Mouse (Mus musculus): ENCODE measurements at regions not wholly inside any gene's neighbourhood (a gene's known extent, or its start where the extent isn't known, plus 50 kb on each side); places are given as distances from the start of the nearest gene placed in this dataset.

DNA sequence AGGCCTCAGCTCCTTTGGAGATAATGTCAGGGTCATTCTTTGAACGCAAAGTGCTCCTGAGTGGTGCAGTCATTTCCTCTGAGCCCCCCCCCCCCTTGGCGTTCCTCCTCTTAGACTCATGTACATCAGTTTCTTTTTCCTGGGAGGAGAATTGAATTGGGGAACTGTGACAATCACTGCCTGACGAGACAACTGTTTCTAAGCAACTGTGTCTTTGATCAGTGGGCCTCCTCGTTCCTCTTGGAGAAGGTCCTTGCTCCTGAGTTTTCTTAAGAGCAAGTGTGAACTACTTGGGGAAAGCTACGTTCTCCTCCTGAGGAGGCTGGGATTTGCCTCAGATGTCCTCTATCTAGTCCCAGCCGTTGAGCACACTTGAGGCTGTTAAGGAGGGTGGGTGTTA lies 287.5 kb downstream of the Maf start:
- no peak overlapping the region for H3K9ac ChIP-seq
- H3K36me3 ChIP-seq: no peaks in the 10 kb centered on the region
- 0 out of 2 replicates have a peak, but pooled peaks cover 3% of the 10 kb centered on the region for H3K27me3 ChIP-seq
- no peak overlapping the region for H3K4me3 ChIP-seq
- H3K9me3 ChIP-seq: no peaks in the 10 kb centered on the region
- 43% methylated on average over 6 of the region's 6 CpGs for WGBS
- no peaks in the 10 kb centered on the region for H3K4me1 ChIP-seq
- H3K27ac ChIP-seq: no peak overlapping the region
- no peak for ATAC-seq (ENCODE audit: borderline replicate concordance, extremely low read depth, low FRiP score, low TSS enrichment)
- H3K4me2 ChIP-seq: no peak overlapping the region

DNA sequence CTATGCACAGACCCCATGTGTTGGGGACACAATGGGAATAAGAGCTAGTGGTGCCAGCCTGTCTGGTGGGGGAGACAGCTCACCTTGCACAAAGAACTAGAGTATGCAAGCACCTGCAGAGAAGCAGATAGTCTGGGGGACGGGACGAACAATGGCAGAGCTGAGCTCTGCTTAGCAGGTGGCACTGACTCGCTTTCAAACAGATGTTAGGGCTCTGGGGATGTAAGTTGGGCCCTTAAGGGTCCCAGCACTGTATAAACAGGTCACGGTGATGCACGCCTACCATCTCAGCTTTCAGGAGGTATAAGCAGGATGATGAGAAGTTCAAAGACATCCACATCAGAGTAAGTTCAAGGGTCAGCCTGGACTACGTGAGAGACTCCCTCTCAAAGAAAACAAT lies 289.5 kb downstream of the Maf start:
- Histone ChIP-seq H3K4me2 (no peak overlapping the region), H3K4me3 (no peak overlapping the region), H3K36me3 (no peaks in the 10 kb centered on the region), H3K9me3 (no peaks in the 10 kb centered on the region), H3K9ac (no peak overlapping the region), H3K27me3 (0 out of 2 replicates have a peak, but pooled peaks cover 3% of the 10 kb centered on the region), H3K4me1 (no peaks in the 10 kb centered on the region), H3K27ac (no peak overlapping the region)
- no peak for ATAC-seq (ENCODE audit: borderline replicate concordance, extremely low read depth, low FRiP score, low TSS enrichment)
- WGBS: 50% methylated on average over 6 of the region's 6 CpGs

DNA sequence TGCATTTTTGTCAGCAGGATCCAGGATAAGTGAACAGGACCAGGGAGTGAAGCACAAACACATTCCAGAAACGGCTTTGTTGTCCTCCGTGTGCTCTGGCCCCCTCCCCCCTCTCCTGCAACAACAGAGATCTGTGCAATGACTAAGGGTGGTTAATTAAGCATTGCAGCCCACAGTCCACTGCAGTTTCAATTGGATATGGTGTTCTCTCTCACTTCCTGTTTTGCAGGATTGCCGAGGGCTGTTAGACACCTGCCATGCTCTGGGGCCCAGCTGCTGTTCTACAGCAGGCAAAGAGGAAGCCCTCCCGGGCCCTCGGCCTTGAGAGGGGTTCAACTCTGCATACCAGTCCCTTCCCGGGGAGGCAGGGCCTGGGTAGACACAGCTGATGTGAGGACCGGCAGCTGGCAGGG lies 293.5 kb downstream of the Maf start:
- H3K27ac ChIP-seq: no peak overlapping the region
- H3K36me3 ChIP-seq: no peaks in the 10 kb centered on the region
- no peak overlapping the region for H3K4me2 ChIP-seq
- H3K4me3 ChIP-seq: no peak overlapping the region
- H3K27me3 ChIP-seq: 0 out of 2 replicates have a peak, but pooled peaks cover 3% of the 10 kb centered on the region
- H3K9ac ChIP-seq: no peak overlapping the region
- no peaks in the 10 kb centered on the region for H3K4me1 ChIP-seq
- WGBS: 29% methylated on average over 7 of the region's 7 CpGs
- ATAC-seq (ENCODE audit: borderline replicate concordance, extremely low read depth, low FRiP score, low TSS enrichment): peak; percentile 42; the same call in 1 of the 2 replicates
- no peaks in the 10 kb centered on the region for H3K9me3 ChIP-seq

DNA sequence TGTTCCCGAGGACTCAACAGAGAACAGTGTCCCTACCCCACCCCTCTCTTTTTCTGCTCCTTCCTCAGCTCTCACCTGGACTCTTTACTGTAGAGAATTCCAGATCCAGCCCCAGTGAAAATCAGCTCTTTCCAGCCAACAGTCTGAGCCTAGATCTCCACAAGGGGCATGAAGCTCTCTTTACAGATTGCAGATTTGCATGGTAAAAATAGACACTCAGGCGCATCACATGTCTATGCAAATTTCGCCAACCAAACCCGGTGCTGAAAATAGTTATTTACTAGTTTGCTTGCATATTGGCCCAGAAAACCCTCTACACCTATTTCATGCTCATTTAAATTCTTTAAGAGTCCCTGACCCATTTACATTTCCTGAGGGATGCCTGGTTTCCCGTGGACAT lies 295.8 kb downstream of the Maf start:
- Histone ChIP-seq H3K9ac (no peak overlapping the region), H3K27me3 (0 out of 2 replicates have a peak, but pooled peaks cover 3% of the 10 kb centered on the region), H3K27ac (no peak overlapping the region), H3K4me1 (no peaks in the 10 kb centered on the region), H3K4me3 (no peak overlapping the region), H3K36me3 (no peaks in the 10 kb centered on the region), H3K4me2 (no peak overlapping the region), H3K9me3 (no peaks in the 10 kb centered on the region)
- WGBS: 79% methylated on average over 5 of the region's 5 CpGs
- ATAC-seq (ENCODE audit: borderline replicate concordance, extremely low read depth, low FRiP score, low TSS enrichment): no peak

DNA sequence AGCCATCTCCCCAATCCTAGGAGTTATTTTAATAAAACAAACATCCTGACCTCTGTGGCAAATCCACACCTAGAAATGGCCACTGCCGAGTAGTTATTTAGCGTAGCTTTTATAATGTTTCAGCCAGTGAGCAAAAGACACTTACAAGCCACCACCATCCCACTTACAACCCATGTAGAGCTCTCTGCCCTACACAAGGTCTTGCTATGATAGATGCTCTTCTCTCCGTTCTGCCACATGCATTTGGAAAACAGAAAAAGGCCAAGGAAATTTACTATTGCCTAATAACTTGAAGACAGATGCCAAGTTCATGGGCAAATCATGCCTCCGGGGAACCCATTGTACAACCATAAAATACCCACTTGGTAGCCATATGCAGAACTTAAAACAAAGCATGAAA lies 296.5 kb downstream of the Maf start:
- Histone ChIP-seq H3K4me1 (no peaks in the 10 kb centered on the region), H3K4me3 (no peak overlapping the region), H3K36me3 (no peaks in the 10 kb centered on the region), H3K27ac (no peak overlapping the region), H3K9me3 (no peaks in the 10 kb centered on the region), H3K27me3 (0 out of 2 replicates have a peak, but pooled peaks cover 3% of the 10 kb centered on the region), H3K9ac (no peak overlapping the region), H3K4me2 (no peak overlapping the region)
- ATAC-seq (ENCODE audit: borderline replicate concordance, extremely low read depth, low FRiP score, low TSS enrichment): no peak
- 85% methylated on average over 4 of the region's 4 CpGs for WGBS

DNA sequence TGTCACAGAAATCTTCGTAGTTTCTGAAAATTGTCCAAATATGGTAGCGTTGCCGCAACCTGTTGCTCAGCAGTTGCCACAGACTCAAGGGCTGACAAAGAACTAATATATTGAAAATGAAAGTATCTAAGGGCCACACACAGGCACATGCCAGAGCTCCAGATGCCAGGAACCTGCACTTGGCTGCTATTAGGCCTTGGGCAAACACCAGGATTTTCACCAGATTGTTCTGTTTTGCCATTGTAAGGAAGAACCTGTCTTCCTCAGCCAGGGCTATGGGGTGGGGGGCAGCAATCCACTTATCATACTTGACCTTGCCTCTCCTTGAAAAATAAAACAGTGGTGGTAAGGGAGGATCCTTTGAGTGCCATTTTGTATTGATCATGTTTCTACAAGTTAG lies 297.4 kb downstream of the Maf start:
- no peak overlapping the region for H3K4me3 ChIP-seq
- H3K36me3 ChIP-seq: no peaks in the 10 kb centered on the region
- no peak overlapping the region for H3K9ac ChIP-seq
- 95% methylated on average over 3 of the region's 3 CpGs for WGBS
- ATAC-seq (ENCODE audit: borderline replicate concordance, extremely low read depth, low FRiP score, low TSS enrichment): no peak
- H3K4me1 ChIP-seq: no peaks in the 10 kb centered on the region
- no peak overlapping the region for H3K4me2 ChIP-seq
- no peaks in the 10 kb centered on the region for H3K27me3 ChIP-seq
- no peaks in the 10 kb centered on the region for H3K9me3 ChIP-seq
- H3K27ac ChIP-seq: no peak overlapping the region

DNA sequence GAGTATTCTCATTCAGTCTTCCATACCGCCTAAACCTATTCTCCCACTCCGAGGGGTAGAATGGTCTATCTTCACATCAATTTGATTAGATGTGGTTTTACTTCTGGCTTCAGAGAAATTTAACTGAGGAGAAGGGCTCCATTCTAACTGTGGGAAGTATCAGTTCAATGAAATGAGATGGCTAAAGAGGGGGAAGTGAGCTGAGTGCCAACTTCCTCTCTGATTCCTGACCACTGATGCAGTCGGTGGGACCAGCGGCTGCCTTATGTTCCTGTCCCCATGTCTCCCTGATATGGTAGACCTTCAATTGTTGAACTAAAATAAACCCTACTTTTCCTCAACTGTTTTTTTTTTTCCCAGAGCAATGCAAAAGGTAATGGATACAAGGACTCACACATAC lies 300.1 kb downstream of the Maf start:
- 82% methylated on average over 4 of the region's 4 CpGs for WGBS
- Histone ChIP-seq H3K4me1 (no peaks in the 10 kb centered on the region), H3K9me3 (no peaks in the 10 kb centered on the region), H3K27ac (no peak overlapping the region), H3K4me2 (no peak overlapping the region), H3K27me3 (peaks cover 4% of the 10 kb centered on the region; the same call in 1 of the 2 replicates), H3K4me3 (no peak overlapping the region), H3K36me3 (no peaks in the 10 kb centered on the region), H3K9ac (no peak overlapping the region)
- ATAC-seq (ENCODE audit: borderline replicate concordance, extremely low read depth, low FRiP score, low TSS enrichment): no peak

DNA sequence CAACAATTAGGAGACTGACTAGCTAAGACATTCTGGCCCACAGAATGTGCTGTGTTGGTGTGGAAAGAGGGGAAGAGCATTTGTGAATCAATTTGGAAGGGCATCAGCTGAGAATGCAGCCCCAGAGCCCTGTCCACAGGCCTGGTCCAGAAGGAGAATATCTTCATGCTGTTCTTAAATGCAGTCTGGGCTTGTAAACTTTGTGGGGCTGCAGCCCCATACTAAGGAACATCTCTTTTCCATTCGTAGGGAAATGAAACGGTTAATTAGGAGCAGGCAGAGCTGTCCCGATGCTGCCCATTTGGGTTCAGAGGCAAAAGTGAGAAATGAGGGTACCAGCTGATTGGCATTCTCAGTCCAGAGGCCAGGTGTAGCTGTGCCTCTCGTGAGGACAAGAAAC lies 304.0 kb downstream of the Maf start:
- no peak overlapping the region for H3K4me3 ChIP-seq
- no peaks in the 10 kb centered on the region for H3K36me3 ChIP-seq
- H3K4me2 ChIP-seq: no peak overlapping the region
- H3K9ac ChIP-seq: no peak overlapping the region
- H3K4me1 ChIP-seq: no peaks in the 10 kb centered on the region
- no peak for ATAC-seq (ENCODE audit: borderline replicate concordance, extremely low read depth, low FRiP score, low TSS enrichment)
- H3K9me3 ChIP-seq: no peaks in the 10 kb centered on the region
- peaks cover 4% of the 10 kb centered on the region; the same call in 1 of the 2 replicates for H3K27me3 ChIP-seq
- H3K27ac ChIP-seq: no peak overlapping the region
- 67% methylated on average over 4 of the region's 4 CpGs for WGBS

DNA sequence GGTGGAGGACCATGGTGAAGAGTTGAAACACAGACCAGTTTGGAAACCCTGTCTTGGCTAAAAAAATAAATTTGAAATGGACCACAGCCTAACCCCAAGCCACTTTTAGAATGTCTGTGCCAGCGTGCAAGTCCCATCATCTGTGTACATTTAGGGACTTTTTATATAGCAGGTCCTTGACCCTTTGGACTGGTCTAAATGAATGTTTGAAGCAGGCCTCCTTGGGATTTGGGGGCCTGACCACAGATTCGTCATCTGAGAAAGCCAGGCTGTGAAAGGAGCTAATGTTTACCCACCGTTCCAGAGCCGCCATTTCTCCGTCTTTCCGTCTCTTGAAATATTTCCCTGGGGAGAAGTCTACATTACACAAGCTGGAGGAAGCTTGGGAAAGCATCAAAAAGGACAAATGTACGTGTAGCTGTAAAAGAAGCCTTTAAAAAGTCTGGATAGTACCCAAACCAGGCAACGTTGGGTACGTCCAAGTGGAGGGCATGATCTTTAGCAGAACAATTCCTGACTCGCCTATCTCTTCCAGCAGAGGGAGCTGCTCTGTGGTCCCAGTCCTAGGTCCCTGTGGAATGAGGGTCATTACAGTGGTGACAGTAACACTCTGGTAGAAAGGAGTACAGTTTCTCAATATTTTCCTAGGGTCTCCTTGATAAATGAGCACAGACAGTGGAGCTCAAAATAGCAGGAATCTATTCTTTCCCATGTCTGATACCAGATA lies 305.0 kb downstream of the Maf start:
- H3K27ac ChIP-seq: no peak overlapping the region
- 48% methylated on average over 10 of the region's 10 CpGs for WGBS

More for the DNA sequence above, 305.0 kb downstream of the Maf start:
- Histone ChIP-seq H3K4me3 (no peak overlapping the region), H3K27me3 (peaks cover 4% of the 10 kb centered on the region; the same call in 1 of the 2 replicates), H3K4me2 (no peak overlapping the region), H3K9me3 (no peaks in the 10 kb centered on the region), H3K4me1 (no peaks in the 10 kb centered on the region), H3K36me3 (no peaks in the 10 kb centered on the region), H3K9ac (no peak overlapping the region)
- no peak for ATAC-seq (ENCODE audit: borderline replicate concordance, extremely low read depth, low FRiP score, low TSS enrichment)
